Mouse (Mus musculus): Measurements from ENCODE around the gene Lcn4. TPM values are rescaled to one million over a fixed set of nuclear protein-coding genes. Genes with fewer than 3 reads are reported as not detected.

The Lcn4 gene
- polyA plus RNA-seq, 1 experiment: not detected

DNA sequence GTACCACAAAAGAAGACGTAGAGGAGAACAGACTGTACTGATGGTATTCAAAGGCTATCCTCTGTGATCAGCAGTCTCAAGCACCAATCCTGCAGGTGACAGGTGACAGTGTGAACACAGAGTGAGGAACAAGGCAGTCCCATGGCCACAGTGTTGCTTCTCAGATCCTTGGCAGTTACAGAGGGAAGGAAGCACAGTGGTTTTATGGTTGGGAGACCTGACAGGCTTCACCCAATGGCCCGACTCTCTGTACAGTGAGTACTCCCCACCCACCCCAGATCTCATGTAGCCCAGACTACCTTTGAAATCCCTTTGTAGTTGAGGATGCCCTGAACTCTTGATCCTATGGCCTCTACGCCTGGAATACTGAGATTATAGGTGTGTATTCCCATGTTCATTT, 45.7 kb downstream of the Lcn4 start:
- Histone ChIP-seq H3ac (ENCODE audit: control insufficient read depth, insufficient read length, low read depth) (no peak overlapping the region), H3K79me3 (ENCODE audit: low read depth) (no peaks in the 10 kb centered on the region), H3K27me3 (ENCODE audit: control insufficient read depth, insufficient read depth, insufficient read length) (no peaks in the 10 kb centered on the region), H3K4me3 (ENCODE audit: insufficient read depth, poor library complexity, severe bottlenecking) (no peak overlapping the region), H3K79me2 (ENCODE audit: control insufficient read depth, insufficient read depth) (no peaks in the 10 kb centered on the region), H3K36me3 (ENCODE audit: control insufficient read depth, insufficient read depth) (no peaks in the 10 kb centered on the region)
- TF ChIP-seq MAX (IDR thresholded peaks at IDR 0.05): no peak
- TF ChIP-seq FOSL1 (IDR thresholded peaks at IDR 0.05; ENCODE audit: insufficient read depth, low read length, poor library complexity, severe bottlenecking): no peak
- no peak for TF ChIP-seq CEBPB (IDR thresholded peaks at IDR 0.05; ENCODE audit: low read depth)
- no peak for TF ChIP-seq MYOG (IDR thresholded peaks at IDR 0.05; ENCODE audit: control insufficient read depth, extremely low read depth, insufficient read length)
- TF ChIP-seq MYOD1 (IDR thresholded peaks at IDR 0.05; ENCODE audit: control insufficient read depth, insufficient read length, low read depth): no peak
- no peak for TF ChIP-seq USF1 (IDR thresholded peaks at IDR 0.05; ENCODE audit: low read depth)
- no peak for TF ChIP-seq CTCF (IDR thresholded peaks at IDR 0.05; ENCODE audit: control insufficient read depth, insufficient read depth, insufficient read length)

GRCm38 (mm10) chr2:26622984-26623383, 48.1 kb downstream of the Lcn4 start:
- H3K36me3 ChIP-seq (ENCODE audit: control insufficient read depth, insufficient read depth): no peaks in the 10 kb centered on the region
- no peak overlapping the region for H3K4me3 ChIP-seq (ENCODE audit: insufficient read depth, poor library complexity, severe bottlenecking)
- H3K27me3 ChIP-seq (ENCODE audit: control insufficient read depth, insufficient read depth, insufficient read length): peaks cover 6% of the 10 kb centered on the region
- TF ChIP-seq MAX (IDR thresholded peaks at IDR 0.05) (no peak), FOSL1 (IDR thresholded peaks at IDR 0.05; ENCODE audit: insufficient read depth, low read length, poor library complexity, severe bottlenecking) (no peak), MYOD1 (IDR thresholded peaks at IDR 0.05; ENCODE audit: control insufficient read depth, insufficient read length, low read depth) (no peak), CTCF (IDR thresholded peaks at IDR 0.05; ENCODE audit: control insufficient read depth, insufficient read depth, insufficient read length) (no peak), CEBPB (IDR thresholded peaks at IDR 0.05; ENCODE audit: low read depth) (no peak), MYOG (IDR thresholded peaks at IDR 0.05; ENCODE audit: control insufficient read depth, extremely low read depth, insufficient read length) (no peak), USF1 (IDR thresholded peaks at IDR 0.05; ENCODE audit: low read depth) (no peak)
- no peaks in the 10 kb centered on the region for H3K79me2 ChIP-seq (ENCODE audit: control insufficient read depth, insufficient read depth)
- H3ac ChIP-seq (ENCODE audit: control insufficient read depth, insufficient read length, low read depth): no peak overlapping the region
- H3K79me3 ChIP-seq (ENCODE audit: low read depth): no peaks in the 10 kb centered on the region

DNA sequence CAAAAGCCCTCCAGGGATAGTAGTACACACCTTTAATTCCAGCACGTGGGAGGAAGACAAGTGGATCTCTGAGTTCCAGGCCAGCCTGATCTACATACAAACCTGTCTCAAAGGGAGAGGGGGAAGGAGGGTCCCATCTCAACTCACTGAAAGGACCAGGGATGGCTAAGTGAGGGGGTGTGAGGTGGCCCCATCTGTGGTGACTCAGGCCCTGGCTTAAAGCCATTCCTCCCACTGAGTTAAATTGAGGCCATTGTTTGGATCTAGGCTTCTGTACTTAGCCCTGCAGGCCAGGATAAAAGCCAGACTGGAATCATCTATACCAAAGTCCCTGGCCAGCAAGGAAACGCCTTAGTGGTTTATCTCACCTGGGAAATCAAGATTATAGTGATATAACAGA, 49.8 kb downstream of the Lcn4 start:
- H3K27me3 ChIP-seq (ENCODE audit: control insufficient read depth, insufficient read depth, insufficient read length): peaks cover 13% of the 10 kb centered on the region
- no peak overlapping the region for H3K4me3 ChIP-seq (ENCODE audit: insufficient read depth, poor library complexity, severe bottlenecking)
- TF ChIP-seq MYOG (IDR thresholded peaks at IDR 0.05; ENCODE audit: control insufficient read depth, extremely low read depth, insufficient read length): no peak
- TF ChIP-seq FOSL1 (IDR thresholded peaks at IDR 0.05; ENCODE audit: insufficient read depth, low read length, poor library complexity, severe bottlenecking): no peak
- no peak for TF ChIP-seq CTCF (IDR thresholded peaks at IDR 0.05; ENCODE audit: control insufficient read depth, insufficient read depth, insufficient read length)
- no peak for TF ChIP-seq MAX (IDR thresholded peaks at IDR 0.05)
- TF ChIP-seq CEBPB (IDR thresholded peaks at IDR 0.05; ENCODE audit: low read depth): no peak
- TF ChIP-seq USF1 (IDR thresholded peaks at IDR 0.05; ENCODE audit: low read depth): no peak
- no peak for TF ChIP-seq MYOD1 (IDR thresholded peaks at IDR 0.05; ENCODE audit: control insufficient read depth, insufficient read length, low read depth)
- no peaks in the 10 kb centered on the region for H3K36me3 ChIP-seq (ENCODE audit: control insufficient read depth, insufficient read depth)
- no peak overlapping the region for H3ac ChIP-seq (ENCODE audit: control insufficient read depth, insufficient read length, low read depth)
- no peaks in the 10 kb centered on the region for H3K79me3 ChIP-seq (ENCODE audit: low read depth)
- no peaks in the 10 kb centered on the region for H3K79me2 ChIP-seq (ENCODE audit: control insufficient read depth, insufficient read depth)

DNA sequence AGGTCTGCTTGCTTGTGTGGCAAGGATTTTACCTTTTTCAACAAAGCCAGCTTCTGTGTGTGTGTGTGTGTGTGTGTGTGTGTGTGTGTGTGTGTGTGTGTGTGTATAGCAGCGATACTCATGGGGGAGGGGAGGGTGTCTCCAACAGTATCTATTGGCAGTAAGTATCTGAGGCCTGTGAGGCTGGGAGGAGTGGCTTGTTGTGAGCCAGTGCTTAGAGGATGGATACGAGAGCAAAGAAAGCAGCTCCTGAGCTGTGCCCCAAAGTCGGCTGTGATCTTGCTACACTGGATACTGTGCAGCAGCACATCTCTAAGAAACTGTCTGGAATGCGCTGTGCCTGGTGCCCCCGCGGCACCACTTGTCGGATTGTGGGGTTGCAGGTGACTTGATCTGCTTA, 53.2 kb downstream of the Lcn4 start:
- H3K79me2 ChIP-seq (ENCODE audit: control insufficient read depth, insufficient read depth): no peaks in the 10 kb centered on the region
- H3K4me3 ChIP-seq (ENCODE audit: insufficient read depth, poor library complexity, severe bottlenecking): no peak overlapping the region
- H3K27me3 ChIP-seq (ENCODE audit: control insufficient read depth, insufficient read depth, insufficient read length): peaks cover 21% of the 10 kb centered on the region
- no peaks in the 10 kb centered on the region for H3K36me3 ChIP-seq (ENCODE audit: control insufficient read depth, insufficient read depth)
- no peak overlapping the region for H3ac ChIP-seq (ENCODE audit: control insufficient read depth, insufficient read length, low read depth)
- no peak for TF ChIP-seq FOSL1 (IDR thresholded peaks at IDR 0.05; ENCODE audit: insufficient read depth, low read length, poor library complexity, severe bottlenecking)
- no peak for TF ChIP-seq USF1 (IDR thresholded peaks at IDR 0.05; ENCODE audit: low read depth)
- no peak for TF ChIP-seq CEBPB (IDR thresholded peaks at IDR 0.05; ENCODE audit: low read depth)
- no peak for TF ChIP-seq CTCF (IDR thresholded peaks at IDR 0.05; ENCODE audit: control insufficient read depth, insufficient read depth, insufficient read length)
- TF ChIP-seq MYOD1 (IDR thresholded peaks at IDR 0.05; ENCODE audit: control insufficient read depth, insufficient read length, low read depth): no peak
- TF ChIP-seq MAX (IDR thresholded peaks at IDR 0.05): no peak
- no peak for TF ChIP-seq MYOG (IDR thresholded peaks at IDR 0.05; ENCODE audit: control insufficient read depth, extremely low read depth, insufficient read length)
- no peaks in the 10 kb centered on the region for H3K79me3 ChIP-seq (ENCODE audit: low read depth)

Other genes with a start within 250 kb of the Lcn4 start
- gene Sec16a, start 226.1 kb downstream of the Lcn4 start, polyA plus RNA-seq (2012; fragmentation: generic; extraction: Trizol): 19.5 TPM
- gene Notch1, start 154.6 kb downstream of the Lcn4 start, polyA plus RNA-seq (2012; fragmentation: generic; extraction: Trizol): 4.5 TPM
- 5.6 TPM for gene Egfl7, start 91.3 kb downstream of the Lcn4 start, polyA plus RNA-seq (2012; fragmentation: generic; extraction: Trizol)
- not detected for gene Gm20532, start 84.6 kb downstream of the Lcn4 start, polyA plus RNA-seq (2012; fragmentation: generic; extraction: Trizol)
- gene Agpat2, start 66.9 kb downstream of the Lcn4 start, polyA plus RNA-seq (2012; fragmentation: generic; extraction: Trizol): 37.9 TPM
- 8.2 TPM for gene Fam69b, start 42.8 kb downstream of the Lcn4 start, polyA plus RNA-seq (2012; fragmentation: generic; extraction: Trizol)
- gene Abo, start 193.7 kb upstream of the Lcn4 start, polyA plus RNA-seq (2012; fragmentation: generic; extraction: Trizol): not detected
- gene Surf6, start 231.6 kb upstream of the Lcn4 start, polyA plus RNA-seq (2012; fragmentation: generic; extraction: Trizol): 20.1 TPM
- 71.0 TPM for gene Med22, start 239.4 kb upstream of the Lcn4 start, polyA plus RNA-seq (2012; fragmentation: generic; extraction: Trizol)
- 3,080 TPM for gene Rpl7a, start 239.5 kb upstream of the Lcn4 start, polyA plus RNA-seq (2012; fragmentation: generic; extraction: Trizol)
- gene Surf2, start 245.1 kb upstream of the Lcn4 start, polyA plus RNA-seq (2012; fragmentation: generic; extraction: Trizol): 42.6 TPM
- 40.8 TPM for gene Surf1, start 245.2 kb upstream of the Lcn4 start, polyA plus RNA-seq (2012; fragmentation: generic; extraction: Trizol)